Mouse (Mus musculus) CH12.LX (cell line): ENCODE results near the gene Pcnx4. TPM values are rescaled to one million over a fixed set of nuclear protein-coding genes. Genes with fewer than 3 reads are reported as not detected.

Experiments
- DNase-seq: peaks from one replicate; pipeline ENCODE4 v3.0.0-alpha.2; 2013; ENCODE audit errors: extremely low read depth
- H3K27ac ChIP-seq: 2 replicates; pipeline ENCODE4 v1.5.1; 2012; ENCODE audit warnings: low read depth, mild to moderate bottlenecking, control low read depth, moderate library complexity; ENCODE audit not compliant: insufficient read depth
- H3K27me3 ChIP-seq: replicated peaks from 2 replicates; pipeline ENCODE3; 2012; ENCODE audit warnings: inconsistent platforms
- H3K36me3 ChIP-seq, 2 experiments: replicated peaks in 1 of 2; 2 replicates each; pipeline versions ENCODE3 to v1.6.1; 2012; ENCODE audit warnings: inconsistent platforms in 1 of 2, low read length in 1 of 2, mild to moderate bottlenecking in 1 of 2, mixed read lengths in 1 of 2, moderate library complexity in 1 of 2; ENCODE audit not compliant: control insufficient read depth in 1 of 2, insufficient read depth in 1 of 2
- H3K4me1 ChIP-seq, 2 experiments: 2 replicates each; pipeline ENCODE4 v1.6.1; 2012; ENCODE audit warnings: inconsistent platforms in 1 of 2, moderate library complexity in 1 of 2; ENCODE audit not compliant: insufficient read depth in 2 of 2, control insufficient read depth in 1 of 2
- H3K4me2 ChIP-seq: 2 replicates; pipeline ENCODE4 v1.6.1; 2012; ENCODE audit warnings: low read depth, mild to moderate bottlenecking, control low read depth; ENCODE audit not compliant: poor library complexity, insufficient read depth, severe bottlenecking
- H3K4me3 ChIP-seq, 3 experiments: fragments of 150-350 bp in 1 of 3; sonication (generic) in 1 of 3; replicated peaks in 1 of 3; 2 replicates each; pipeline versions ENCODE3 to v1.5.1; 2011 to 2012; ENCODE audit warnings: low read depth in 2 of 3, low read length in 2 of 3, mild to moderate bottlenecking in 2 of 3, moderate library complexity in 2 of 3, control low read depth in 1 of 3, improper control_type of control experiment in 1 of 3, inconsistent platforms in 1 of 3, mixed read lengths in 1 of 3; ENCODE audit not compliant: poor library complexity in 1 of 3
- H3K79me2 ChIP-seq: replicated peaks from 2 replicates; pipeline ENCODE4 v1.6.1; 2012; ENCODE audit warnings: mild to moderate bottlenecking, moderate library complexity; ENCODE audit not compliant: control insufficient read depth, poor library complexity, insufficient read depth, severe bottlenecking; ENCODE audit errors: extremely low read depth
- H3K9ac ChIP-seq: 2 replicates; pipeline ENCODE4 v1.6.1; 2012; ENCODE audit warnings: low read depth, mild to moderate bottlenecking, control low read depth, moderate library complexity; ENCODE audit not compliant: insufficient read depth
- H3K9me3 ChIP-seq: replicated peaks from 2 replicates; pipeline ENCODE3; 2012; ENCODE audit warnings: low read length, inconsistent platforms, mixed read lengths
- CHD1 ChIP-seq: IDR thresholded peaks from 2 replicates; pipeline ENCODE4 v1.6.1; 2012; ENCODE audit warnings: low read depth, low read length, improper control_type of control experiment, inconsistent platforms
- E2F4 ChIP-seq: IDR thresholded peaks from 2 replicates; pipeline ENCODE4 v1.6.1; 2011; ENCODE audit warnings: low read depth, low read length, improper control_type of control experiment; ENCODE audit not compliant: insufficient replicate concordance
- ELF1 ChIP-seq: IDR thresholded peaks from 2 replicates; pipeline ENCODE4 v1.6.1; 2014; ENCODE audit warnings: low read depth, mild to moderate bottlenecking, inconsistent platforms, low read length, improper control_type of control experiment
- EP300 ChIP-seq: IDR thresholded peaks from 2 replicates; pipeline ENCODE4 v1.6.1; 2011; ENCODE audit warnings: low read length, improper control_type of control experiment
- HCFC1 ChIP-seq: IDR thresholded peaks from 2 replicates; pipeline ENCODE4 v1.6.1; 2012; ENCODE audit warnings: low read depth, mild to moderate bottlenecking, inconsistent platforms, low read length, improper control_type of control experiment
- IRF4 ChIP-seq: IDR thresholded peaks from 2 replicates; pipeline ENCODE4 v1.6.1; 2014; ENCODE audit warnings: low read depth, mild to moderate bottlenecking, inconsistent platforms, low read length, improper control_type of control experiment
- JUN ChIP-seq: IDR thresholded peaks from 2 replicates; pipeline ENCODE4 v1.6.1; 2011; ENCODE audit warnings: low read depth, mild to moderate bottlenecking, low read length, improper control_type of control experiment, moderate library complexity; ENCODE audit not compliant: insufficient read depth
- JUND ChIP-seq: conservative IDR thresholded peaks from 2 replicates; pipeline ENCODE4 v1.6.1; 2011; ENCODE audit warnings: low read depth, low read length, improper control_type of control experiment
- MAFK ChIP-seq: IDR thresholded peaks from 2 replicates; pipeline ENCODE4 v1.6.1; 2011; ENCODE audit warnings: low read length, improper control_type of control experiment; ENCODE audit not compliant: insufficient replicate concordance
- MAZ ChIP-seq: IDR thresholded peaks from 2 replicates; pipeline ENCODE4 v1.6.1; 2012; ENCODE audit warnings: low read depth, mild to moderate bottlenecking, inconsistent platforms, low read length, improper control_type of control experiment, moderate library complexity
- MXI1 ChIP-seq: IDR thresholded peaks from 2 replicates; pipeline ENCODE4 v1.6.1; 2011; ENCODE audit warnings: mild to moderate bottlenecking, low read depth, low read length, improper control_type of control experiment
- MYC ChIP-seq: IDR thresholded peaks from 2 replicates; pipeline ENCODE4 v1.6.1; 2011; ENCODE audit warnings: low read depth, mild to moderate bottlenecking, improper control_type of control experiment, low read length
- RCOR1 ChIP-seq: conservative IDR thresholded peaks from 2 replicates; pipeline ENCODE4 v1.6.1; 2012; ENCODE audit warnings: low read depth, mild to moderate bottlenecking, inconsistent platforms, low read length, improper control_type of control experiment
- SMC3 ChIP-seq: IDR thresholded peaks from 2 replicates; pipeline ENCODE4 v1.6.1; 2011; ENCODE audit warnings: low read depth, low read length, improper control_type of control experiment
- USF2 ChIP-seq: conservative IDR thresholded peaks from 2 replicates; pipeline ENCODE4 v1.6.1; 2011; ENCODE audit warnings: low read depth, low read length, improper control_type of control experiment
- ZC3H11A ChIP-seq: IDR thresholded peaks from 2 replicates; pipeline ENCODE4 v1.6.1; 2012; ENCODE audit warnings: low read depth, mild to moderate bottlenecking, inconsistent platforms, low read length, improper control_type of control experiment
- dilution Hi-C: fragments of 300-500 bp; cut with MboI; formaldehyde crosslinking; loops from 2 replicates; pipeline ENCODE4 v1.14.3; 2020; ENCODE audit warnings: low sequenced_read_pairs; ENCODE audit not compliant: extremely low pct_unique_long_range_greater_than_20kb, extremely low pct_ligation_motif_present
- in situ Hi-C: fragments of 300-500 bp; cut with MboI; formaldehyde crosslinking; loops from 3 replicates; pipeline ENCODE4 v1.14.3; 2019; ENCODE audit warnings: low sequenced_read_pairs, low pct_ligation_motif_present, low pct_unique_long_range_greater_than_20kb, mixed read lengths
- polyA plus RNA-seq: library from polyadenylated mRNA; unstranded; fragments of >175 nt; gene quantifications from 2 replicates; pipeline ENCODE4 v1.2.1, GENCODE M21; 2012; ENCODE audit warnings: low read depth; ENCODE audit not compliant: insufficient read length
- total RNA-seq, 2 experiments: library from RNA; depleted of rRNA; stranded (reverse); fragments of 300-350 nt in 1 of 2; fragments of >200 nt in 1 of 2; gene quantifications; 2 replicates each; pipeline ENCODE4 v1.2.3; 2012 to 2014

Gene Pcnx4
- total and polyA plus RNA-seq, 3 experiments: 1.9 to 3.1 (median 2.1) TPM

- Histone ChIP-seq H3K79me2 (no peaks in the 10 kb centered on the region), H3K4me1 (no peaks in the 10 kb centered on the region), H3K36me3 (no peaks in the 10 kb centered on the region), H3K4me3 (no peak overlapping the region), H3K4me2 (no peak overlapping the region), H3K27ac (no peak overlapping the region), H3K9ac (no peak overlapping the region), H3K9me3 (no peaks in the 10 kb centered on the region), H3K27me3 (no peaks in the 10 kb centered on the region)
- in situ Hi-C loops (no loop called here), dilution Hi-C loops (no loop called here)
- DNase-seq: peak; percentile 3
- TF ChIP-seq SMC3 (no peak), JUND (no peak), MXI1 (no peak), MAZ (no peak), HCFC1 (no peak), RCOR1 (no peak), EP300 (no peak), JUN (no peak), CHD1 (no peak), E2F4 (no peak), ELF1 (no peak), IRF4 (no peak), USF2 (no peak), ZC3H11A (no peak), MAFK (no peak)
- TF ChIP-seq, all 38 proteins: peak for 0
Measured at GRCm38 (mm10) chr12:72487498-72487897, 48.7 kb upstream of the Pcnx4 start.

- DNase-seq: no peak
Measured at GRCm38 (mm10) chr12:72489995-72490394, 46.2 kb upstream of the Pcnx4 start.

More at GRCm38 (mm10) chr12:72489995-72490394, 46.2 kb upstream of the Pcnx4 start:
- no peak for TF ChIP-seq JUN
- no peak for TF ChIP-seq MYC
- no peaks in the 10 kb centered on the region for H3K9me3 ChIP-seq
- dilution Hi-C loops: no loop called here
- in situ Hi-C loops: no loop called here
- H3K9ac ChIP-seq: no peak overlapping the region
- no peaks in the 10 kb centered on the region for H3K79me2 ChIP-seq
- H3K27ac ChIP-seq: no peak overlapping the region
- H3K27me3 ChIP-seq: no peaks in the 10 kb centered on the region
- H3K4me3 ChIP-seq: no peak overlapping the region
- H3K4me1 ChIP-seq: no peaks in the 10 kb centered on the region
- H3K36me3 ChIP-seq: no peaks in the 10 kb centered on the region
- no peak overlapping the region for H3K4me2 ChIP-seq
